27 mouse cellular contexts compared by ENCODE assay signal in genomic region chr1:62016536-62017300, GRCm38 (mm10).
DNase-seq lines count a peak whose midpoint lies in the region; ATAC-seq and TF ChIP-seq lines count a peak whose summit lies in the region.
"Had no signal": no experiment of that assay in that cellular context is flagged by ENCODE, and none has a peak within 500 bp of the region (broad histone marks: within the 10 kb centered on the region; RNA-seq: fewer than 3 reads in every experiment).

No protein-coding gene starts in this region.

- WGBS in hindbrain, embryonic 11.5 days: 23% methylated on average over 5 of the region's 5 CpGs
- 27% methylated on average over 5 of the region's 5 CpGs for WGBS in hindbrain, postnatal 0 days
- 16% methylated on average over 5 of the region's 5 CpGs for WGBS in embryonic facial prominence, embryonic 10.5 days
- 24% methylated on average over 5 of the region's 5 CpGs for WGBS in limb, embryonic 13.5 days

- H3K27me3 ChIP-seq in hindbrain, embryonic 11.5 days (ENCODE audit: control insufficient read depth, insufficient read depth, low read length): no peaks in the 10 kb centered on the region
- no peaks in the 10 kb centered on the region for H3K27me3 ChIP-seq in hindbrain, postnatal 0 days (ENCODE audit: insufficient read depth, low read length)
- no peaks in the 10 kb centered on the region for H3K27me3 ChIP-seq in embryonic facial prominence, embryonic 10.5 days (replicated peaks; ENCODE audit: low read depth, poor library complexity, severe bottlenecking)
- H3K27me3 ChIP-seq in limb, embryonic 13.5 days: no peaks in the 10 kb centered on the region
- H3K27me3 ChIP-seq: embryonic facial prominence, embryonic 13.5 days; heart, embryonic 12.5 days; hindbrain, embryonic 12.5 days; liver, embryonic 13.5 days; midbrain, embryonic 13.5 days; neural tube, embryonic 12.5 days had no signal

- TF ChIP-seq CTCF in hindbrain, postnatal 0 days (IDR thresholded peaks at IDR 0.05; ENCODE audit: low read depth): no peak

- no peaks in the 10 kb centered on the region for H3K9me3 ChIP-seq in hindbrain, embryonic 11.5 days (ENCODE audit: control insufficient read depth, low read length)
- no peaks in the 10 kb centered on the region for H3K9me3 ChIP-seq in hindbrain, postnatal 0 days (ENCODE audit: low read length)
- H3K9me3 ChIP-seq in embryonic facial prominence, embryonic 10.5 days: no peaks in the 10 kb centered on the region
- H3K9me3 ChIP-seq in limb, embryonic 13.5 days: no peaks in the 10 kb centered on the region
- H3K9me3 ChIP-seq: embryonic facial prominence, embryonic 13.5 days; heart, embryonic 12.5 days; hindbrain, embryonic 12.5 days; liver, embryonic 13.5 days; midbrain, embryonic 13.5 days; neural tube, embryonic 12.5 days had no signal

- H3K27ac ChIP-seq in hindbrain, embryonic 11.5 days (ENCODE audit: low read depth, low read length): no peak overlapping the region
- H3K27ac ChIP-seq in hindbrain, postnatal 0 days: no peak overlapping the region
- peak overlapping the region; percentile 62 for H3K27ac ChIP-seq in embryonic facial prominence, embryonic 10.5 days (replicated peaks)
- H3K27ac ChIP-seq in limb, embryonic 13.5 days: peak overlapping the region; percentile 55
- H3K27ac ChIP-seq: embryonic facial prominence, embryonic 13.5 days; gastrocnemius, adult 2 months; hindbrain, embryonic 12.5 days; kidney, postnatal 0 days; left cerebral cortex, adult 2 months; liver, embryonic 13.5 days; midbrain, embryonic 13.5 days; neural tube, embryonic 12.5 days had no signal

- DNase-seq in adrenal gland, adult 2 months: peak; percentile 12
- DNase-seq in adrenal gland, postnatal 36 days: no peak
- peak; percentile 30 for DNase-seq in hindbrain, embryonic 11.5 days (ENCODE audit: low spot score)
- no peak for DNase-seq in hindbrain, postnatal 0 days (ENCODE audit: low spot score)
- DNase-seq in embryonic facial prominence, embryonic 10.5 days (ENCODE audit: low spot score): peak; percentile 38
- no peak for DNase-seq in cerebellum, postnatal 14 days
- DNase-seq in kidney, adult 11 months: no peak
- DNase-seq: adrenal gland, postnatal 25 days; cerebellum, adult 11-12 months; cerebellum, postnatal 36 days; gastrocnemius, adult 2 months; heart, postnatal 10 days; kidney, adult 2 months; left cerebral cortex, postnatal 4 days; liver, embryonic 13.5 days; lung, adult 2 months; lung, postnatal 14 days; thymus, postnatal 14 days had no signal

- H3K4me2 ChIP-seq in hindbrain, embryonic 11.5 days (replicated peaks; ENCODE audit: low read depth, low read length): no peak overlapping the region
- no peak overlapping the region for H3K4me2 ChIP-seq in hindbrain, postnatal 0 days (ENCODE audit: low read depth, low read length)
- no peak overlapping the region for H3K4me2 ChIP-seq in limb, embryonic 13.5 days (replicated peaks)
- H3K4me2 ChIP-seq: embryonic facial prominence, embryonic 13.5 days; heart, embryonic 12.5 days; hindbrain, embryonic 12.5 days; liver, embryonic 13.5 days; midbrain, embryonic 13.5 days; neural tube, embryonic 12.5 days had no signal

- H3K4me1 ChIP-seq in hindbrain, embryonic 11.5 days (replicated peaks; ENCODE audit: control insufficient read depth, insufficient read depth, low read length): peaks cover 4% of the 10 kb centered on the region
- H3K4me1 ChIP-seq in hindbrain, postnatal 0 days (ENCODE audit: insufficient read depth, low read length): 0 out of 2 replicates have a peak, but pooled peaks cover 6% of the 10 kb centered on the region
- H3K4me1 ChIP-seq in embryonic facial prominence, embryonic 10.5 days: peaks cover 55% of the 10 kb centered on the region
- H3K4me1 ChIP-seq in limb, embryonic 13.5 days: peaks cover 16% of the 10 kb centered on the region
- H3K4me1 ChIP-seq: heart, embryonic 12.5 days; liver, embryonic 13.5 days had no signal

- no peak overlapping the region for H3K9ac ChIP-seq in hindbrain, embryonic 11.5 days (ENCODE audit: low read depth, low read length)
- H3K9ac ChIP-seq in hindbrain, postnatal 0 days (replicated peaks; ENCODE audit: low read length): no peak overlapping the region
- no peak overlapping the region for H3K9ac ChIP-seq in limb, embryonic 13.5 days
- H3K9ac ChIP-seq: embryonic facial prominence, embryonic 13.5 days; heart, embryonic 12.5 days; hindbrain, embryonic 12.5 days; liver, embryonic 13.5 days; midbrain, embryonic 13.5 days; neural tube, embryonic 12.5 days had no signal

- no peak; the same call in 1 of the 2 replicates for ATAC-seq in hindbrain, embryonic 11.5 days (ENCODE audit: low FRiP score)
- ATAC-seq in hindbrain, postnatal 0 days: no peak
- ATAC-seq in limb, embryonic 13.5 days (ENCODE audit: low FRiP score, low read depth): no peak
- ATAC-seq: inflammation-experienced regulatory T-cells, adult 6 months; midbrain, embryonic 13.5 days had no signal

- H3K36me3 ChIP-seq in hindbrain, embryonic 11.5 days (ENCODE audit: control insufficient read depth, insufficient read depth, low read length): no peaks in the 10 kb centered on the region
- H3K36me3 ChIP-seq in hindbrain, postnatal 0 days (ENCODE audit: insufficient read depth, low read length): no peaks in the 10 kb centered on the region
- H3K36me3 ChIP-seq in embryonic facial prominence, embryonic 10.5 days (replicated peaks): no peaks in the 10 kb centered on the region
- no peaks in the 10 kb centered on the region for H3K36me3 ChIP-seq in limb, embryonic 13.5 days
- H3K36me3 ChIP-seq: embryonic facial prominence, embryonic 13.5 days; heart, embryonic 12.5 days; hindbrain, embryonic 12.5 days; liver, embryonic 13.5 days; midbrain, embryonic 13.5 days; neural tube, embryonic 12.5 days had no signal

- H3K4me3 ChIP-seq in hindbrain, embryonic 11.5 days (ENCODE audit: low read depth, low read length): no peak overlapping the region
- no peak overlapping the region for H3K4me3 ChIP-seq in hindbrain, postnatal 0 days (ENCODE audit: low read length)
- H3K4me3 ChIP-seq in embryonic facial prominence, embryonic 10.5 days: no peak overlapping the region
- H3K4me3 ChIP-seq in limb, embryonic 13.5 days: no peak overlapping the region
- H3K4me3 ChIP-seq: embryonic facial prominence, embryonic 13.5 days; gastrocnemius, adult 2 months; heart, embryonic 12.5 days; hindbrain, embryonic 12.5 days; left cerebral cortex, adult 2 months; liver, embryonic 13.5 days; midbrain, embryonic 13.5 days; neural tube, embryonic 12.5 days had no signal

Comparison
In these comparisons a context has a peak if more than half of its experiments do, and no peak if none do; other contexts are left out.
1. DNase-seq: peak in adrenal gland, adult 2 months (single experiment), hindbrain, embryonic 11.5 days (single experiment) and embryonic facial prominence, embryonic 10.5 days (single experiment); none in adrenal gland, postnatal 36 days (0 of 2), hindbrain, postnatal 0 days (single experiment), cerebellum, postnatal 14 days (0 of 2) and kidney, adult 11 months (single experiment).
2. H3K27ac ChIP-seq: peak in embryonic facial prominence, embryonic 10.5 days (single experiment) and limb, embryonic 13.5 days (single experiment); none in hindbrain, embryonic 11.5 days (single experiment) and hindbrain, postnatal 0 days (single experiment).